Mouse (Mus musculus) neural tube, embryonic 10.5 days (tissue): ENCODE measurements at regions not wholly inside any gene's neighbourhood (a gene's known extent, or its start where the extent isn't known, plus 50 kb on each side); places are given as distances from the start of the nearest gene placed in this dataset.
"Not testable (repeated sequence)": the region's sequence is repeated elsewhere in the genome, so short reads cannot be mapped to it uniquely, and the experiment has no call there.

Experiments
- DNase-seq: peaks from one replicate; pipeline ENCODE4 v3.0.0-alpha.2; 2017; ENCODE audit warnings: low spot score; ENCODE audit errors: extremely low spot score

GRCm38 (mm10) chr16:76958597-76959392, 54.7 kb upstream of the Usp25 start:
- DNase-seq = no peak

- no peak for DNase-seq
These were observed 56.0 kb upstream of the Usp25 start for GRCm38 (mm10) chr16:76957491-76957890.

- DNase-seq = no peak
These were observed 56.4 kb upstream of the Usp25 start for GRCm38 (mm10) chr16:76957090-76957489.

- no peak for DNase-seq
These were observed 62.5 kb upstream of the Usp25 start for GRCm38 (mm10) chr16:76950836-76951486.

GRCm38 (mm10) chr16:76947011-76947410, 66.5 kb upstream of the Usp25 start:
- DNase-seq = no peak

GRCm38 (mm10) chr16:76938128-76938527, 75.4 kb upstream of the Usp25 start:
- DNase-seq = no peak

- DNase-seq = no peak
These were observed 85.6 kb upstream of the Usp25 start for GRCm38 (mm10) chr16:76927901-76928300.

- not testable (repeated sequence) for DNase-seq
These were observed 93.4 kb upstream of the Usp25 start for GRCm38 (mm10) chr16:76920137-76920536.

GRCm38 (mm10) chr16:76918598-76918997, 94.9 kb upstream of the Usp25 start:
- DNase-seq = no peak

GRCm38 (mm10) chr16:76914311-76914710, 99.2 kb upstream of the Usp25 start:
- DNase-seq = no peak

GRCm38 (mm10) chr16:76905205-76905996, 108.1 kb upstream of the Usp25 start:
- DNase-seq = no peak

- no peak for DNase-seq
These were observed 114.4 kb upstream of the Usp25 start for GRCm38 (mm10) chr16:76899083-76899482.

GRCm38 (mm10) chr16:76896305-76896704, 117.2 kb upstream of the Usp25 start:
- peak; percentile 52 for DNase-seq

- DNase-seq = no peak
These were observed 117.7 kb upstream of the Usp25 start for GRCm38 (mm10) chr16:76895781-76896180.

GRCm38 (mm10) chr16:76878576-76878975, 134.9 kb upstream of the Usp25 start:
- no peak for DNase-seq

GRCm38 (mm10) chr16:76875397-76876018, 138.0 kb upstream of the Usp25 start:
- no peak for DNase-seq

GRCm38 (mm10) chr16:76866465-76866802, 147.1 kb upstream of the Usp25 start:
- DNase-seq = no peak

- DNase-seq = peak; percentile 35
These were observed 147.6 kb upstream of the Usp25 start for GRCm38 (mm10) chr16:76865731-76866464.

- DNase-seq = no peak
These were observed 149.1 kb upstream of the Usp25 start for GRCm38 (mm10) chr16:76864392-76864791.

- no peak for DNase-seq
These were observed 157.7 kb upstream of the Usp25 start for GRCm38 (mm10) chr16:76855797-76856196.

GRCm38 (mm10) chr16:76851396-76851795, 162.1 kb upstream of the Usp25 start:
- DNase-seq = no peak
